Mouse (Mus musculus) embryonic fibroblast, embryonic 13.5 days (primary cell): Measurements from ENCODE around the gene Slc25a30.

ENCODE experiments used
- CTCF ChIP-seq: IDR thresholded peaks from 2 replicates; pipeline ENCODE4 v1.5.1; 2011; ENCODE audit warnings: mild to moderate bottlenecking, control low read depth, low read length, moderate library complexity, borderline replicate concordance; ENCODE audit not compliant: insufficient read depth
- POLR2A ChIP-seq: IDR thresholded peaks from 2 replicates; pipeline ENCODE4 v1.6.1; 2011; ENCODE audit warnings: low read depth, mild to moderate bottlenecking, control low read depth, low read length, moderate library complexity

DNA sequence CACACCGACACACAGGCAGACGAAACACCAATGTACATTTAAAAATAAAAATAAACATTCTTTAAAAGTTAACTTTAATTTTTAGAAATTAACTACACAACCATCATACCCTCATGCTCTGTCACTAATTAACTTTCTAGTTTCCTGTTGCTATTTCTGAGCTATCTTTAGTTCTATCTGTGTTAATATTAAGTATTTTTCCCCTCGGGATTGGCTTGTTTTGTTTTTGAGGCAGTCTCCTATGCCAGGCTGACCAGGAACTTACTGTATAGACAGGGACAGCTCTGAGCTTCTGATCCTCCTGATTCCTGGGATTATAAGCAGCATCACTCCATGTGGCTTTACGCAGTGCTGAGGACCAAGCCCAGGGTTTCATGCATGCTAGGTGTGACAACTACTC, 6.9 kb downstream of the Slc25a30 start:
- TF ChIP-seq CTCF (no peak), POLR2A (no peak)
